Mouse (Mus musculus) small intestine, adult 10 weeks (tissue): ENCODE data around the gene Cyp17a1. TPM values are rescaled to one million over a fixed set of nuclear protein-coding genes. Genes with fewer than 3 reads are reported as not detected.

Source experiments
- polyA plus RNA-seq: library from polyadenylated mRNA; stranded (reverse); fragments of 350-450 nt; fragmentation: Illumina TruSeq; extraction: RNeasy Lipid Tissue Mini Kit (QIAGEN cat#74804); gene quantifications from one replicate; pipeline ENCODE4 v1.2.3, GENCODE M21; 2014; ENCODE audit warnings: low replicate concordance

Cyp17a1 gene
- polyA plus RNA-seq = 0.67 TPM

DNA sequence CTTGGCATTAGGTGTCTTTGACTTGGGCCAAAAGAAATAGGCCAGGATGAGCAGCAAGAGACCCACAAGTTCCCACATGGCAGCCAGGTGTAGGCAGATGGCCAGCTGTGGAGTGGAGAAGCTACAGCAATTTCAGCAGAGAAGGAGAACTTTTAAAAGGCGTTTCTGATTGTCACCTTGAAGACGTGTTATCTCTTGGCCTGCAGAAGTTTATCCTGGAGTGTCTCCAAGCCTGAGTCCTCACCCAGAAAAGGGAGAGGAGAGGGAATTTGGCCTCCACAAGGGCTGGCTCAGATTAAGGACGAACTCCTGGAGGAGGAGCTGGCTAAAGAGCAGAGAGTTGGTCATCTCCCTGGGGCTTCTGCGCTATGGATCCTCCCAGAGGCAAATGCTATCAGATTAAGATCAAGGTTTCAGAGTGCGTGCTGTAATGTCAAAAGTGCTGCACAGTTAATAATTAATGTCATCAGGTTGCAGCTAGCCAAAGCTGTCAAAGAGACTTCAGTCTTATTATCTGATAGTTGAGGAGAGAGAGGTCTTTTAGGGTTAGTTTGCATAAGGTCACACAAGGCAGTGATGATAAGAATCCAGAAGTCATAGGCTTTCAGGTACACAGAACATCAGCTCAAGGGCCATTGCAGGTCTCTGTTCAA is at the start of gene Cyp17a1:
Gene Cyp17a1 (minus strand): TSS at position 407 of the 653 bp plus-strand sequence.

DNA sequence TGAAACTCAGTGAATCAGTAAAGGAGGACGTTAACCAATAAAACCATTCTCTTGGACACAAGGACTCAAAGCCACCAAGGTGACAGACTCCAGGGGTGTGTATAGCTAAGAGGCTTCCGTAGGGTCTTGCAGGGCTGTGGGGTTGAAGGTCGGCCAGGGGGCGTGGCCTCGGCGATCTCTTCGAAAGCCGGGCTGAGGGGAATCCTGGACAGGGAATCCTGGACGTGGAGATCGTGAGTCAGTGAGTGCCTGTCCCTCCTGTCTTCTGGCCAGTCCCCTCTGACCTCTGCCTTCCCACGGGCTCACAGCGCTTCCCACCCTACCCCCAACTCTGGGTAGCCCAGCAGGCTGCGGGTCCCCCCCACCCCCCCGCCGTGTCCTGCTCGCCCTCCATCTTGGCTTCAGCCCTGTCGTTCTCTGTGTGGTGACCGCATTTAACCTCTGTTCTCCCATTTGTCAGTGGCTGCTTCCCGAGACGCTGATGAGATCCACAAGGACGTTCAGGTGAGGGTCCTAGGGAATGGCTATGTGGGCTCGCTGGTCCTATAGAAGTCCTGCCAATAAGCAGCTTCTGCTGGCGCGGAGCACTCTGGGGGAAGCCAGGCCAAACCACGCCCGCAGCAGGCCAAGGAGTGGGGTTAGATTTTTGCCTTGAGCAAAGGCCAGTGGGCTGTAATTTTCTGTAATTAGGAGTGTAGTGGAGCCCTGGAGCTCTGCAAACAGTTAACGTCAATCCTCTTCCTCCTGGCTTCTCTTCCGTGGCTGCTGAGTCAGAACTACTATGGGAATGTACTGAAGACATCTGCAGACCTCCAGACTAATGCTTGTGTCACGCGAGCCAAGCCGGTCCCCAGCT is 34.6 kb upstream of the Cyp17a1 start, which contains the start of gene As3mt:
Gene As3mt (plus strand): TSS at position 163 of the 856 bp plus-strand sequence.

DNA sequence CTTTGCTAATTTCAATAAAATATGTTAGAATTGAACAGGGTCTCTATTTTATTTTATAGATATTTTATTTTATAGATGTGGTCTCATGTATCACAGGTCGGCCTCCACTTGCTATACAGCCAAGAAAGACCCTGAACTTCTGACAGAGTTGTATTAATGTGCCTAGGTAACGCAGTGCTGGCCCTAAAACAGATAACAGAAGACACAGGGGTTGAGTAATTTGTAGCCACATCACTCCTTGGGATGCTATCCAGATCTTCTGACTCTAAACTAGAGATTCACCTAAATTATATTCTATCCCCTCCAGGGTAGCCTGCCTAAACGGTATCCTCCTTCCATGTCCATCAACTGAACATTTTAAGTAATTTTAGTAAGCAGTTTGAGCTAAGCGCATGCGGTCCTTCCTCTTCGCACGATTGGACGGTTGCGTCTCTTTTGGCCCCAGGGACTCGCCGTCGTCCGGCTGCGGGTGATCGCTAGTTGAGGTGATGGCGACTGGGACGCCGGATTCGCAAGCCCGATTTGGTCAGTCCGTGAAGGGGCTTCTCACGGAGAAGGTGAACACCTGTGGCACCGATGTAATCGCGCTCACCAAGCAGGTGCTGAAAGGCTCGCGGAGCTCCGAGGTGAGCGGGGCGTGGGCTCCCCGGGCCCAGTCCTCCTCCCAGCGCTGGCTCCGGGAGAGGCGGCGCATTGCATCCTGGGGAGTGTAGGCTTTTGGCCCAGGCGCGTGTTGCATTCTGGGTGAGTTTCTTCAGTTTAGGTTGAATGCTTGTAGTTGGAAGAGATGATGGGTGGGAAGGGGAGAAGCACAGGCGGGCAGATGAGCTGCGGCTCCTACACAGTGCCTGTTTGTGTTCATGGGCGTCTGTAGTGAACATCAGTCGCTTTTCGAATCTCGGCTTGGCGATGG is 16.7 kb upstream of the Cyp17a1 start, which contains the start of gene Borcs7:
Gene Borcs7 (plus strand): TSS at position 447 of the 913 bp plus-strand sequence.

Other genes with a start within 250 kb of the Cyp17a1 start
- 2.9 TPM for gene Trim8, start 171.5 kb downstream of the Cyp17a1 start, polyA plus RNA-seq
- gene Arl3, start 100.0 kb downstream of the Cyp17a1 start, polyA plus RNA-seq = 16.4 TPM
- gene Sfxn2, start 99.8 kb downstream of the Cyp17a1 start, polyA plus RNA-seq = 4.2 TPM
- gene Wbp1l, start 74.1 kb downstream of the Cyp17a1 start, polyA plus RNA-seq = 3.0 TPM
- 17.2 TPM for gene Borcs7, start 16.7 kb upstream of the Cyp17a1 start, polyA plus RNA-seq
- gene As3mt, start 34.3 kb upstream of the Cyp17a1 start, polyA plus RNA-seq = 24.1 TPM
- 6.1 TPM for gene Cnnm2, start 88.4 kb upstream of the Cyp17a1 start, polyA plus RNA-seq